Mouse (Mus musculus): ENCODE measurements at regions not wholly inside any gene's neighbourhood (a gene's known extent, or its start where the extent isn't known, plus 50 kb on each side); places are given as distances from the start of the nearest gene placed in this dataset.

- H3K27me3 ChIP-seq: no peaks in the 10 kb centered on the region
- H3K36me3 ChIP-seq: no peaks in the 10 kb centered on the region
- no peak overlapping the region for H3K9ac ChIP-seq
- H3K4me3 ChIP-seq: no peak overlapping the region
- H3K4me1 ChIP-seq: peaks cover 18% of the 10 kb centered on the region
- no peak overlapping the region for H3K27ac ChIP-seq
- ATAC-seq (ENCODE audit: low FRiP score): no peak
- H3K9me3 ChIP-seq (replicated peaks): no peaks in the 10 kb centered on the region
- H3K4me2 ChIP-seq (replicated peaks): no peak overlapping the region
- 67% methylated on average over 14 of the region's 14 CpGs for WGBS
Measured at GRCm38 (mm10) chr4:150784491-150785451, 68.9 kb upstream of the Errfi1 start.

GRCm38 (mm10) chr4:150781304-150781703 lies 72.4 kb upstream of the Errfi1 start:
- 26% methylated on average over 3 of the region's 3 CpGs for WGBS
- Histone ChIP-seq H3K9me3 (replicated peaks) (no peaks in the 10 kb centered on the region), H3K4me2 (replicated peaks) (no peak overlapping the region), H3K27ac (no peak overlapping the region), H3K4me1 (peaks cover 27% of the 10 kb centered on the region), H3K27me3 (no peaks in the 10 kb centered on the region), H3K36me3 (no peaks in the 10 kb centered on the region), H3K9ac (no peak overlapping the region), H3K4me3 (no peak overlapping the region)
- no peak for ATAC-seq (ENCODE audit: low FRiP score)

GRCm38 (mm10) chr4:150779340-150779739 lies 74.4 kb upstream of the Errfi1 start:
- Histone ChIP-seq H3K27ac (no peak overlapping the region), H3K27me3 (no peaks in the 10 kb centered on the region), H3K36me3 (no peaks in the 10 kb centered on the region), H3K9ac (no peak overlapping the region), H3K4me2 (replicated peaks) (no peak overlapping the region), H3K4me3 (no peak overlapping the region), H3K9me3 (replicated peaks) (peaks cover 2% of the 10 kb centered on the region; the same call in 1 of the 2 replicates), H3K4me1 (peaks cover 24% of the 10 kb centered on the region)
- WGBS: 53% methylated on average over 5 of the region's 5 CpGs
- no peak for ATAC-seq (ENCODE audit: low FRiP score)

- 51% methylated on average over 8 of the region's 8 CpGs for whole genome bisulfite sequencing
- no peak for ATAC-seq (ENCODE audit: low FRiP score)
- Histone ChIP-seq H3K4me3 (no peak overlapping the region), H3K27me3 (no peaks in the 10 kb centered on the region), H3K9ac (no peak overlapping the region), H3K9me3 (replicated peaks) (peaks cover 8% of the 10 kb centered on the region; the same call in 1 of the 2 replicates), H3K36me3 (no peaks in the 10 kb centered on the region), H3K4me1 (peaks cover 24% of the 10 kb centered on the region), H3K27ac (no peak overlapping the region), H3K4me2 (replicated peaks) (no peak overlapping the region)
Measured at GRCm38 (mm10) chr4:150778683-150779082, 75.0 kb upstream of the Errfi1 start.

GRCm38 (mm10) chr4:150775695-150776521 lies 77.8 kb upstream of the Errfi1 start:
- H3K4me2 ChIP-seq (replicated peaks): no peak overlapping the region
- no peak overlapping the region for H3K27ac ChIP-seq
- no peak overlapping the region for H3K4me3 ChIP-seq
- H3K9me3 ChIP-seq (replicated peaks): peaks cover 17% of the 10 kb centered on the region; the same call in 1 of the 2 replicates
- peaks cover 16% of the 10 kb centered on the region for H3K4me1 ChIP-seq
- 80% methylated on average over 24 of the region's 24 CpGs for WGBS
- no peak overlapping the region for H3K9ac ChIP-seq
- no peak for ATAC-seq (ENCODE audit: low FRiP score)
- no peaks in the 10 kb centered on the region for H3K36me3 ChIP-seq
- H3K27me3 ChIP-seq: no peaks in the 10 kb centered on the region

- Histone ChIP-seq H3K9ac (no peak overlapping the region), H3K4me3 (no peak overlapping the region), H3K4me2 (replicated peaks) (no peak overlapping the region), H3K4me1 (peaks cover 12% of the 10 kb centered on the region), H3K27me3 (no peaks in the 10 kb centered on the region), H3K27ac (no peak overlapping the region), H3K36me3 (no peaks in the 10 kb centered on the region), H3K9me3 (replicated peaks) (peaks cover 17% of the 10 kb centered on the region; the same call in 1 of the 2 replicates)
- ATAC-seq (ENCODE audit: low FRiP score): no peak
- 93% methylated on average over 8 of the region's 8 CpGs for WGBS
Measured at GRCm38 (mm10) chr4:150775281-150775680, 78.4 kb upstream of the Errfi1 start.

- Histone ChIP-seq H3K27me3 (no peaks in the 10 kb centered on the region), H3K36me3 (no peaks in the 10 kb centered on the region), H3K27ac (no peak overlapping the region), H3K4me1 (peaks cover 12% of the 10 kb centered on the region), H3K4me3 (no peak overlapping the region), H3K9me3 (replicated peaks) (peaks cover 17% of the 10 kb centered on the region; the same call in 1 of the 2 replicates), H3K4me2 (replicated peaks) (no peak overlapping the region), H3K9ac (no peak overlapping the region)
- ATAC-seq (ENCODE audit: low FRiP score): no peak
- WGBS: 77% methylated on average over 7 of the region's 7 CpGs
Measured at GRCm38 (mm10) chr4:150774289-150774914, 79.3 kb upstream of the Errfi1 start.

- Histone ChIP-seq H3K4me2 (replicated peaks) (no peak overlapping the region), H3K36me3 (no peaks in the 10 kb centered on the region), H3K9ac (no peak overlapping the region), H3K4me3 (no peak overlapping the region), H3K4me1 (no peaks in the 10 kb centered on the region; the same call in 1 of the 2 replicates), H3K27ac (no peak overlapping the region), H3K9me3 (replicated peaks) (peaks cover 17% of the 10 kb centered on the region; the same call in 1 of the 2 replicates), H3K27me3 (no peaks in the 10 kb centered on the region)
- ATAC-seq (ENCODE audit: low FRiP score): no peak
- WGBS: 64% methylated on average over 6 of the region's 6 CpGs
Measured at GRCm38 (mm10) chr4:150771922-150772651, 81.6 kb upstream of the Errfi1 start.

GRCm38 (mm10) chr4:150771469-150771868 lies 82.2 kb upstream of the Errfi1 start:
- Histone ChIP-seq H3K4me3 (no peak overlapping the region), H3K9me3 (replicated peaks) (peaks cover 17% of the 10 kb centered on the region; the same call in 1 of the 2 replicates), H3K4me1 (no peaks in the 10 kb centered on the region; the same call in 1 of the 2 replicates), H3K4me2 (replicated peaks) (no peak overlapping the region), H3K27ac (no peak overlapping the region), H3K27me3 (no peaks in the 10 kb centered on the region), H3K9ac (no peak overlapping the region), H3K36me3 (no peaks in the 10 kb centered on the region)
- ATAC-seq (ENCODE audit: low FRiP score): no peak
- 52% methylated on average over 2 of the region's 2 CpGs for WGBS

GRCm38 (mm10) chr4:150769043-150769442 lies 84.7 kb upstream of the Errfi1 start:
- no peaks in the 10 kb centered on the region for H3K27me3 ChIP-seq
- no peak overlapping the region for H3K4me2 ChIP-seq (replicated peaks)
- no peak overlapping the region for H3K9ac ChIP-seq
- WGBS: 58% methylated on average over 7 of the region's 7 CpGs
- ATAC-seq (ENCODE audit: low FRiP score): no peak
- H3K4me3 ChIP-seq: no peak overlapping the region
- no peaks in the 10 kb centered on the region for H3K36me3 ChIP-seq
- peaks cover 12% of the 10 kb centered on the region; the same call in 1 of the 2 replicates for H3K9me3 ChIP-seq (replicated peaks)
- no peak overlapping the region for H3K27ac ChIP-seq
- no peaks in the 10 kb centered on the region; the same call in 1 of the 2 replicates for H3K4me1 ChIP-seq

- H3K4me3 ChIP-seq: 0 out of 2 replicates have a peak overlapping the region, but pooled peaks have one; percentile 7
Measured at GRCm38 (mm10) chr4:150758467-150759237, 95.1 kb upstream of the Errfi1 start.

More at GRCm38 (mm10) chr4:150758467-150759237, 95.1 kb upstream of the Errfi1 start:
- Histone ChIP-seq H3K27me3 (no peaks in the 10 kb centered on the region), H3K9me3 (replicated peaks) (no peaks in the 10 kb centered on the region), H3K4me2 (replicated peaks) (peak overlapping the region; percentile 28), H3K4me1 (peaks cover 31% of the 10 kb centered on the region), H3K27ac (peak overlapping the region; percentile 94), H3K36me3 (no peaks in the 10 kb centered on the region), H3K9ac (peak overlapping the region; percentile 32; the same call in 1 of the 2 replicates)
- ATAC-seq (ENCODE audit: low FRiP score): peak; percentile 90
- 3% methylated on average over 15 of the region's 15 CpGs for WGBS
